Mouse (Mus musculus) neutrophil, adult 83 days (primary cell): Measurements from ENCODE around the gene Mrps36. TPM values are rescaled to one million over a fixed set of nuclear protein-coding genes. Genes with fewer than 3 reads are reported as not detected.

Experiments used
- total RNA-seq, 2 experiments: library from RNA; stranded (reverse); gene quantifications; one replicate each; pipeline ENCODE4 v1.2.4; 2023

The Mrps36 gene
- 10 to 100 TPM; 18.9 to 25.2 TPM for total RNA-seq

DNA sequence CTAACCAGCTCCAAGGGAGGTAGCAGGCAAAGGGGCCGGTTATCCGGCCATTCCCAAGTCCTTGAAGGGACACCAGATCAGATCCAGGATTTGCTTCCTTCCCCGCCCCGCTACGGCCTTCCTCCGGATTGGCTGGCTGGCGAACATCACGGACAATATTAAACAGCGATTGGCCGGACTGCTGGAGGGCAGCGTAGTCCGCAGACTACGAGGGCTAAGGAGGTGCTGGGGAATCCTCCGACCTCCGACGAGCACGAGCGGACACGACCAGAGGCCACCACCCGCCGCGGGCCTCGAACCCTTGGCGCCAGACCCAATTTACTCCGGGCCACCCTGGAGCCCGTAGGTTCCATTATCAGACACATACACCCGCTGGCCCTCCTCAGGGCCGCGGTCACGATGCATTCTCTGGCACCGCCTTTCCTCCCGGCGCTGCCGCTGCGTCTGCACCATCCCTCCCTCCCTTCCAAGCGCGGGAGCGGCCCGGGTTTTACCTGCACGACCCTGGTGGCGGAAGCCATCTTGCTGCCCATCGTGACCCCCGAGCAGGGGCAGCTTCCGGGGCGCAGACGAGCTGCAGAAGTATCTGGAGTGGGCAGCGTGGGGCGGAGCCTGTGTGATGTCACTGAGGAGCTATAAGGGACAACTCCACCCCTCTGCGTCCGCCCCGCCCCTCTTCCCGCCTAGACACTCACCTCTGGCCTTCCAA lies at the start of gene Mrps36:
TSS of gene Mrps36 (minus strand) at position 624 of the 709 bp plus-strand sequence.

DNA sequence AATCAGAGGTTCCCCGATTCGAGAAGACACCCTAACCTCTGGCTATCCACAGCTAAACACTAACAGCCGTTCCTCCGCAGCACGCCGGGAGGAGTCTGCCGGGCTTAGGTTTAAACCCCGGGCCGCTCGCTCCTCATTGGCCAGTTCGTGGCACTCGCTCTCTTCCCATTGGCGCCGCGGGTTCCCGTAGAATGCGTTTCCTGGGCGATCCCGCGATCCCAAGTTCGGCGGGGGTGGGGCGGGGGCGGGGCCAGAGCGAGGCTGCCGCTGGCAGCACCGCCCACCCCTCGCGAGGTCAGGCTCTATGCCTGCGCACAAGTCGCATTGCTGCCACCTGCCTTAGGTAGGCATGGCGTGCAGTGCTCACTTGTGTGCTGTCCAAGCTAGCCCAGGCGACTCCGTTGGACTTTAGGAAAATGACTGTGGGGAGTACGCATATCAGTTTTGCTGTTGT lies 42.0 kb upstream of the Mrps36 start, which contains the start of gene Ccnb1:
TSS of gene Ccnb1 (minus strand) at position 157 of the 454 bp plus-strand sequence.

GRCm38 (mm10) chr13:100775252-100776055 lies 31.0 kb upstream of the Mrps36 start, which contains the start of gene Cenph:
Cenph (minus strand) TSS chr13:100775899.

GRCm38 (mm10) chr13:100730861-100731176 lies 13.6 kb downstream of the Mrps36 start, which contains the start of gene Cdk7:
Cdk7 (minus strand) TSS chr13:100730939.

Other genes with a start within 250 kb of the Mrps36 start
- gene Ocln, start 191.9 kb downstream of the Mrps36 start, total RNA-seq, result not detected
- under 1 TPM; 0.31 to 0.37 TPM for gene Marveld2, start 127.7 kb downstream of the Mrps36 start, total RNA-seq
- 10 to 100 TPM; 62.0 to 70.0 TPM for gene Ak6, start 93.7 kb downstream of the Mrps36 start, total RNA-seq
- 10 to 100 TPM; 19.9 to 20.1 TPM for gene Rad17, start 93.6 kb downstream of the Mrps36 start, total RNA-seq
- gene Taf9, start 93.1 kb downstream of the Mrps36 start, total RNA-seq, result 10 to 100 TPM; 10.7 to 13.8 TPM
- 10 to 100 TPM; 51.3 to 51.4 TPM for gene Ccdc125, start 74.9 kb downstream of the Mrps36 start, total RNA-seq
- gene Cdk7, start 13.7 kb downstream of the Mrps36 start, total RNA-seq, result 10 to 100 TPM; 16.9 to 19.4 TPM
- 10 to 100 TPM; 15.2 to 18.3 TPM for gene Cenph, start 31.2 kb upstream of the Mrps36 start, total RNA-seq
- gene Ccnb1, start 41.9 kb upstream of the Mrps36 start, total RNA-seq, result 10 to 100 TPM; 76.9 to 88.0 TPM
- gene Slc30a5, start 88.8 kb upstream of the Mrps36 start, total RNA-seq, result 10 to 100 TPM; 25.6 to 27.0 TPM